Mouse (Mus musculus) brain, embryonic 14.5 days (tissue): ENCODE results near the gene Ube3b.

ENCODE experiments used
- CTCF ChIP-seq: fragments of 200-500 bp; IDR thresholded peaks from 2 replicates; pipeline ENCODE4 v1.5.1; 2012; ENCODE audit warnings: inconsistent platforms, mild to moderate bottlenecking, moderate library complexity, borderline replicate concordance; ENCODE audit not compliant: insufficient read depth, insufficient read length; ENCODE audit errors: extremely low read depth
- POLR2A ChIP-seq: fragments of 200-500 bp; IDR thresholded peaks from 2 replicates; pipeline ENCODE4 v1.6.1; 2012; ENCODE audit warnings: mild to moderate bottlenecking, inconsistent platforms, borderline replicate concordance; ENCODE audit not compliant: poor library complexity, insufficient read depth, insufficient read length, severe bottlenecking; ENCODE audit errors: extremely low read depth

DNA sequence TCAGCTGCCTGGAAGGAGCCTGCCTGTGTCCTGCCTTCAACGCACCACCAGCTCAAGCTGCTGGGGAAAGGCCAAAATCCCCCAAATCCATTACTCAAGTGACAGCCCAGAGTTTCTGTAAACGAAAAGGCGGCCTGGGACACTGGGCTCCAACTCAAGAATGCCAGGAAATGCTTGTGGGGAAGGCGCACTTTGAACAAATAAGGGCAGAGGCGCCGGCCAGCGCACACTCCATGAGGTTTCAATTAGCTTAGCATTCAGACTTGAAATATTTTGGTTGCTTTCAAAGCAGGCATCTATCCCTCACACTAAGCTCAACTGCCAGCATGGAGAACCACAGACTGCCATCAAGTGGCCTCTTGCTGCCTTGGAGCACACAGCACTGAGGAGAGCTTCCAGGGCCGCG, 10.0 kb upstream of the Ube3b start:
- TF ChIP-seq CTCF (no peak), POLR2A (no peak)
